Mouse (Mus musculus) embryonic facial prominence, embryonic 14.5 days (tissue): Measurements from ENCODE around the gene Tprn. TPM values are rescaled to one million over a fixed set of nuclear protein-coding genes. Genes with fewer than 3 reads are reported as not detected.

Experiments used
- ATAC-seq: fragments of 200-750 bp; cut with Nextera tagmentation; 2 replicates; pipeline ENCODE4 v1.8.0; 2017; ENCODE audit warnings: low read depth, moderate number of reproducible peaks, moderate TSS enrichment
- DNase-seq: peaks from one replicate; pipeline ENCODE4 v3.0.0-alpha.2; 2015; ENCODE audit warnings: low spot score
- H3K27ac ChIP-seq: fragments of 300-500 bp; sonication (generic); replicated peaks from 2 replicates; pipeline ENCODE4 v1.5.1; 2014; ENCODE audit warnings: low read depth, mild to moderate bottlenecking, low read length, moderate library complexity
- H3K27me3 ChIP-seq: fragments of 300-500 bp; sonication (generic); replicated peaks from 2 replicates; pipeline ENCODE4 v1.6.1; 2014; ENCODE audit warnings: low read length; ENCODE audit not compliant: control insufficient read depth, insufficient read depth
- H3K36me3 ChIP-seq: fragments of 300-500 bp; sonication (generic); 2 replicates; pipeline ENCODE4 v1.6.1; 2014; ENCODE audit warnings: low read length, mixed read lengths; ENCODE audit not compliant: control insufficient read depth, insufficient read depth
- H3K4me1 ChIP-seq: fragments of 300-500 bp; sonication (generic); 2 replicates; pipeline ENCODE4 v1.6.1; 2014; ENCODE audit warnings: antibody characterized with exemption, low read length; ENCODE audit not compliant: control insufficient read depth, insufficient read depth
- H3K4me2 ChIP-seq: fragments of 300-500 bp; sonication (generic); 2 replicates; pipeline ENCODE4 v1.6.1; 2014; ENCODE audit warnings: low read depth, mild to moderate bottlenecking, low read length, moderate library complexity, mixed read lengths
- H3K4me3 ChIP-seq: fragments of 300-500 bp; sonication (generic); 2 replicates; pipeline ENCODE4 v1.5.1; 2014; ENCODE audit warnings: low read depth, mild to moderate bottlenecking, low read length
- H3K9ac ChIP-seq: fragments of 300-500 bp; sonication (generic); 2 replicates; pipeline ENCODE4 v1.6.1; 2014; ENCODE audit warnings: low read depth, mild to moderate bottlenecking, low read length, moderate library complexity, mixed read lengths
- H3K9me3 ChIP-seq: fragments of 300-500 bp; sonication (generic); 2 replicates; pipeline ENCODE4 v1.6.1; 2016; ENCODE audit warnings: low read length; ENCODE audit not compliant: control insufficient read depth
- WGBS: fragments of 180-500 bp; shearing (Covaris S2); extraction: QIAGEN DNeasy Blood & Tissue Kit; methylation state at CpG from one replicate; pipeline ENCODE4 v1.1.7; 2014; 5-methylcytosine and 5-hydroxymethylcytosine counted together
- polyA plus RNA-seq: library from polyadenylated mRNA; unstranded; fragments of >200 nt; fragmentation: Nextera tagmentation; extraction: Ambion mirVana; gene quantifications from 2 replicates; pipeline ENCODE4 v1.2.1, GENCODE M21; 2014

Tprn gene
- polyA plus RNA-seq, 1 experiment from 2014 or later, result 5.1 TPM

GRCm38 (mm10) chr2:25318119-25318966 is 55.9 kb downstream of the Tprn start:
- ATAC-seq, result peak; percentile 31; the same call in 1 of the 2 replicates
- peaks cover 3% of the 10 kb centered on the region; the same call in 1 of the 2 replicates for H3K4me1 ChIP-seq
- WGBS, result 6% methylated on average over 17 of the region's 31 CpGs
- H3K36me3 ChIP-seq, result no peaks in the 10 kb centered on the region
- no peak overlapping the region for H3K9ac ChIP-seq
- H3K4me2 ChIP-seq, result peak overlapping the region; percentile 55
- peaks cover 50% of the 10 kb centered on the region for H3K27me3 ChIP-seq
- H3K4me3 ChIP-seq, result peak overlapping the region; percentile 34
- no peaks in the 10 kb centered on the region for H3K9me3 ChIP-seq
- DNase-seq, result peak; percentile 8
- no peak overlapping the region for H3K27ac ChIP-seq

- Histone ChIP-seq H3K27me3 (peaks cover 43% of the 10 kb centered on the region), H3K4me1 (peaks cover 3% of the 10 kb centered on the region; the same call in 1 of the 2 replicates), H3K36me3 (no peaks in the 10 kb centered on the region), H3K9me3 (no peaks in the 10 kb centered on the region), H3K27ac (no peak within 1 kb of the TSS), H3K9ac (no peak within 1 kb of the TSS), H3K4me3 (peak within 1 kb of the TSS; percentile 34), H3K4me2 (peak within 1 kb of the TSS; percentile 55)
- ATAC-seq (peak; percentile 86), DNase-seq (peak; percentile 74)
- 10% methylated on average over 57 of the region's 58 CpGs for WGBS
Observed at GRCm38 (mm10) chr2:25318971-25319773, 56.8 kb downstream of the Tprn start, which contains the start of gene Grin1. Gene Grin1, minus strand, starts transcription at chr2:25319187.

Other genes with a start within 250 kb of the Tprn start
- 55.5 and 56.2 TPM in 2 replicates for gene Nsmf, start 208.3 kb upstream of the Tprn start, polyA plus RNA-seq
- gene Entpd8, start 182.3 kb upstream of the Tprn start, polyA plus RNA-seq, result 0.22 TPM in 1 of 2 replicates, not detected in the other
- gene Noxa1, start 167.5 kb upstream of the Tprn start, polyA plus RNA-seq, result 0.38 and 0.71 TPM in 2 replicates
- gene Nrarp, start 81.9 kb upstream of the Tprn start, polyA plus RNA-seq, result 16.5 and 20.9 TPM in 2 replicates
- gene Tor4a, start 65.7 kb upstream of the Tprn start, polyA plus RNA-seq, result 7.5 and 7.8 TPM in 2 replicates
- gene Nelfb, start 51.1 kb upstream of the Tprn start, polyA plus RNA-seq, result 76.8 and 94.4 TPM in 2 replicates
- not detected in 2 replicates for gene Stpg3, start 48.0 kb upstream of the Tprn start, polyA plus RNA-seq
- not detected in 2 replicates for gene Fam166a, start 43.9 kb upstream of the Tprn start, polyA plus RNA-seq
- 429 and 461 TPM in 2 replicates for gene Tubb4b, start 37.9 kb upstream of the Tprn start, polyA plus RNA-seq
- not detected in 2 replicates for gene Slc34a3, start 28.3 kb upstream of the Tprn start, polyA plus RNA-seq
- gene Rnf224, start 25.8 kb upstream of the Tprn start, polyA plus RNA-seq, result not detected in 2 replicates
- gene Rnf208, start 20.4 kb upstream of the Tprn start, polyA plus RNA-seq, result 11.8 and 16.3 TPM in 2 replicates
- gene Cysrt1, start 20.2 kb upstream of the Tprn start, polyA plus RNA-seq, result 3.2 and 10.2 TPM in 2 replicates
- gene AL732309.1, start 15.8 kb upstream of the Tprn start, polyA plus RNA-seq, result 4.5 and 6.1 TPM in 2 replicates
- gene Tmem203, start 7.2 kb upstream of the Tprn start, polyA plus RNA-seq, result 16.1 and 16.6 TPM in 2 replicates
- 227 and 240 TPM in 2 replicates for gene Ssna1, start 9.8 kb downstream of the Tprn start, polyA plus RNA-seq
- 104 and 113 TPM in 2 replicates for gene Anapc2, start 9.9 kb downstream of the Tprn start, polyA plus RNA-seq
- gene Tmem210, start 25.5 kb downstream of the Tprn start, polyA plus RNA-seq, result not detected in 2 replicates
- 2.3 and 5.1 TPM in 2 replicates for gene Lrrc26, start 27.3 kb downstream of the Tprn start, polyA plus RNA-seq
- gene Grin1, start 56.6 kb downstream of the Tprn start, polyA plus RNA-seq, result 1.7 and 1.8 TPM in 2 replicates
- 74.7 and 75.0 TPM in 2 replicates for gene Man1b1, start 69.7 kb downstream of the Tprn start, polyA plus RNA-seq
- 19.7 and 23.8 TPM in 2 replicates for gene Dpp7, start 93.7 kb downstream of the Tprn start, polyA plus RNA-seq
- 20.8 and 20.9 TPM in 2 replicates for gene Uap1l1, start 103.1 kb downstream of the Tprn start, polyA plus RNA-seq
- gene Sapcd2, start 109.7 kb downstream of the Tprn start, polyA plus RNA-seq, result 21.4 and 29.3 TPM in 2 replicates
- gene Entpd2, start 133.3 kb downstream of the Tprn start, polyA plus RNA-seq, result 11.3 and 12.9 TPM in 2 replicates
- 75.1 TPM in 2 replicates for gene Npdc1, start 136.7 kb downstream of the Tprn start, polyA plus RNA-seq
- gene Fut7, start 160.6 kb downstream of the Tprn start, polyA plus RNA-seq, result 0.10 and 0.11 TPM in 2 replicates
- 6.4 and 6.9 TPM in 2 replicates for gene Abca2, start 166.1 kb downstream of the Tprn start, polyA plus RNA-seq
- 11.2 and 22.7 TPM in 2 replicates for gene Clic3, start 194.2 kb downstream of the Tprn start, polyA plus RNA-seq
- gene Paxx, start 198.5 kb downstream of the Tprn start, polyA plus RNA-seq, result 39.3 and 41.7 TPM in 2 replicates
- 156 and 191 TPM in 2 replicates for gene Ptgds, start 207.4 kb downstream of the Tprn start, polyA plus RNA-seq
- not detected in 2 replicates for gene Lcn12, start 231.3 kb downstream of the Tprn start, polyA plus RNA-seq
- gene Fbxw5, start 238.1 kb downstream of the Tprn start, polyA plus RNA-seq, result 56.9 and 73.6 TPM in 2 replicates
- gene C8g, start 239.1 kb downstream of the Tprn start, polyA plus RNA-seq, result 5.0 and 5.1 TPM in 2 replicates